Mouse (Mus musculus): ENCODE measurements around the gene 1700025G04Rik. TPM values are rescaled to one million over a fixed set of nuclear protein-coding genes. Genes with fewer than 3 reads are reported as not detected.

Gene 1700025G04Rik
- polyA plus RNA-seq, 1 experiment = 0.01 TPM

DNA sequence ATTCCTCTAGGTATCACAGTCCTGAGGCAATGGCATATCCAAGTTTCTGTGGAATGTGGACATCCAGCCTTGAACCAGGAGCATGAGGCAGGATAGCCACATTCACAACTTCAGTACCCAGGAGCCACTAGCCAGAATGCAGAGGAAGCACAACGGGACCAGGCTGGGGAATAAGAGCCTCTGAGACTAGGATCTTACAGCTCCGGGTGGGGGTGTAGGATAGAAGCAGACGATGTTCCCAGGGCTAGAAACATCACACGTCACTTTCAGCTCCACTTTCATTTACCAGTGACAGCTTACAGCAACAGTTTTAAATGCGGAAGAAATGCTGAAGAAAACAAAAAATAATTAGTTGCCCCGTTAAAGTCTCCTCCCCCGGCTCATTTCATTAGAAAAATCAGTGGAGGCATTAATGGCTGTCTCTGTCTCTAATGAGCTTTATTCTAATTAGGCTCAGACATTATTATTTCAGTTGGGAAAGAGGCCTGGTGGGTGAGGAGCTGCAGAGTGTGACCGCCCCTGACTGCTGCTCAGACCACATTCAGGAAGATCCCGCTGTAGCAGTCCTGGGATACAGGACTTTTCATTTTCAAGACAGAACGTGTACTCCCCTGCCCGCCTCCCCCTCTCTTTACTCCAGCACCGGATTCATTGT is 189.1 kb downstream of the 1700025G04Rik start:
- Histone ChIP-seq H3K4me3 (replicated peaks) (no peak overlapping the region), H3K9me3 (ENCODE audit: control insufficient read depth, low read length) (no peaks in the 10 kb centered on the region), H3K27me3 (ENCODE audit: control insufficient read depth) (no peaks in the 10 kb centered on the region), H3K4me1 (ENCODE audit: control insufficient read depth) (no peaks in the 10 kb centered on the region), H3K36me3 (ENCODE audit: control insufficient read depth) (no peaks in the 10 kb centered on the region)
- TF ChIP-seq GATA1 (IDR thresholded peaks at IDR 0.05; ENCODE audit: low read length) = no peak
- TF ChIP-seq TAL1 (IDR thresholded peaks at IDR 0.05; ENCODE audit: low read length) = no peak

DNA sequence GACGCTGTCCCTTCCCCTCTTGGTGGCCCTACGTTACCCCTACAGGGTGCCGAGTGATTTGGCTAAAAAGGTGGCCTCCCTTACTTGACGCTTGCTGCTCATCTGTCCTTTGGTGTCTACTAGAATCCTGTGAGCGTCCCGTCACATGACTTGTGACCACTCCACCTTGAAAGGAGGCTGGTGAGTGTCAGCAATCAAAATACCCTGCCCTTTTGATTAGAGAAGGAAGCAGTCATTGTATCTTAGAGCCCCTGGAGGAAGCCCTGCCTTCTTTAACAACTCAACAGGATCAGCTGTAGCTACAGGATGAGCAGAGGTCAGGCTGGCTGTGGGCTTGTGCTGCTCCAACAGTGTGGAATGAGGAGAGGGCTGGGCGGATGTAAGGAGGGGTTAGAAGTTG is 190.0 kb downstream of the 1700025G04Rik start:
- TF ChIP-seq GATA1 (IDR thresholded peaks at IDR 0.05; ENCODE audit: low read length) (no peak), TAL1 (IDR thresholded peaks at IDR 0.05; ENCODE audit: low read length) (no peak)

DNA sequence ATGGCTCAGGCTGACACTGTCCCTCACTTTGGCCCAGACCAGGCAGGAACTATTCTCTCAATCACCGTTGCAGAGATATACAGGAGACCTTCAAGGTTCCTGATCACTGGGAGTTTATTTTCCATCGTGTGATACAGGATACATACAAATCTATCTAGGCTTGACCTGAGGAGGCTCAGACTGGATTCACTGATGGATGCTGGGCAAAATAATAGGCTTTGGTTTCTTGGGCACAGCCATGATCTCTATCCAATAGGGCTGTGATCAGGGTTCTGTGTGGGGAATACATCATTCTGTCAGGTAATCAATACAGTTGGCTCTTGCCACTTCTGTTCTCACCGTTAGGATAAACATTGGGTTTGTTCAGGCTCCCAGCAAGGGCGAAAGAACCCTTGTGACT is 194.5 kb downstream of the 1700025G04Rik start:
- Histone ChIP-seq H3K4me1 (ENCODE audit: control insufficient read depth) (no peaks in the 10 kb centered on the region), H3K36me3 (ENCODE audit: control insufficient read depth) (no peaks in the 10 kb centered on the region), H3K27me3 (ENCODE audit: control insufficient read depth) (no peaks in the 10 kb centered on the region), H3K4me3 (replicated peaks) (no peak overlapping the region), H3K9me3 (ENCODE audit: control insufficient read depth, low read length) (no peaks in the 10 kb centered on the region)
- no peak for TF ChIP-seq GATA1 (IDR thresholded peaks at IDR 0.05; ENCODE audit: low read length)
- TF ChIP-seq TAL1 (IDR thresholded peaks at IDR 0.05; ENCODE audit: low read length) = no peak

More for the DNA sequence above, 190.0 kb downstream of the 1700025G04Rik start:
- Histone ChIP-seq H3K9me3 (ENCODE audit: control insufficient read depth, low read length) (no peaks in the 10 kb centered on the region), H3K36me3 (ENCODE audit: control insufficient read depth) (no peaks in the 10 kb centered on the region), H3K27me3 (ENCODE audit: control insufficient read depth) (no peaks in the 10 kb centered on the region), H3K4me1 (ENCODE audit: control insufficient read depth) (no peaks in the 10 kb centered on the region), H3K4me3 (replicated peaks) (no peak overlapping the region)

DNA sequence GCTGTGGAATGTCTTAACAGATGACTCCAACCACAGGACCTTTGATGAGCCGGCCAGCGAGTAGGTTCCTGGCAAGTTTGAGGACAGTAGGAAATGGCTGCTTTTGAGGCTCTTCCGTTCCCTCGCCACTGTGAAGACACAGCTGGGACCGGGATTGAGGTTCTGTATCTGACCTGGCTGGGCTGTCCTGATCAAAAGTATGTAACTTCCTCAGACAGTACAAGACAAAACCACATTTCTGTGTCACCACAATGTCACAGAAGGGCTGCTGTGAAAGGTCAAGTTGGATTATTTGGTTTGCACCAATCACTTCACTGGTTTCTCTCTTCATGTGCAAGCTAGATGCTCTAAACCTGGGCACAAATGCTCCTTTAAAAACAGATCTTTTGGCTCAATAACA is 195.9 kb downstream of the 1700025G04Rik start:
- no peaks in the 10 kb centered on the region for H3K36me3 ChIP-seq (ENCODE audit: control insufficient read depth)
- H3K4me3 ChIP-seq (replicated peaks) = no peak overlapping the region
- no peaks in the 10 kb centered on the region for H3K27me3 ChIP-seq (ENCODE audit: control insufficient read depth)
- TF ChIP-seq GATA1 (IDR thresholded peaks at IDR 0.05; ENCODE audit: low read length) (no peak), TAL1 (IDR thresholded peaks at IDR 0.05; ENCODE audit: low read length) (no peak)
- H3K9me3 ChIP-seq (ENCODE audit: control insufficient read depth, low read length) = no peaks in the 10 kb centered on the region
- H3K4me1 ChIP-seq (ENCODE audit: control insufficient read depth) = no peaks in the 10 kb centered on the region

DNA sequence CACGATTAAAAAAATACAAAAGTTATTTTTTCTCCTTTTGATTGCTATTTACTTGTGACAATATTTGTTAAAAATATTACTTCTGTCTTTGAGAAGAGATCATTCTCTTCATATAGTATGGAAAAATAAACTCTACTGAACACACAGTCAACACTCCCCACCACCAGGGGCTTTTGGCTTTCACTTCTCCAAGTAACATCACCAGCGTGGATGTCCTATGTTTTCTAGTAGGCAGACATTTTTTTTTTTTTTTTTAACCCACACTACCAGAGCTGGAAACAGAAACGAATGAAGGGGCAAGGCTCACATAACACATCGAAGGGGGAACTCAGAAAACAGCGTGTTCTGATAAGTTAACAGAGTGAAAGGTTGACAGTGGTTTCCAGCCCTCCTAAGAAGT is 197.9 kb downstream of the 1700025G04Rik start:
- Histone ChIP-seq H3K36me3 (ENCODE audit: control insufficient read depth) (no peaks in the 10 kb centered on the region), H3K4me1 (ENCODE audit: control insufficient read depth) (no peaks in the 10 kb centered on the region), H3K4me3 (replicated peaks) (no peak overlapping the region), H3K27me3 (ENCODE audit: control insufficient read depth) (no peaks in the 10 kb centered on the region), H3K9me3 (ENCODE audit: control insufficient read depth, low read length) (no peaks in the 10 kb centered on the region)
- TF ChIP-seq TAL1 (IDR thresholded peaks at IDR 0.05; ENCODE audit: low read length) (no peak), GATA1 (IDR thresholded peaks at IDR 0.05; ENCODE audit: low read length) (no peak)

DNA sequence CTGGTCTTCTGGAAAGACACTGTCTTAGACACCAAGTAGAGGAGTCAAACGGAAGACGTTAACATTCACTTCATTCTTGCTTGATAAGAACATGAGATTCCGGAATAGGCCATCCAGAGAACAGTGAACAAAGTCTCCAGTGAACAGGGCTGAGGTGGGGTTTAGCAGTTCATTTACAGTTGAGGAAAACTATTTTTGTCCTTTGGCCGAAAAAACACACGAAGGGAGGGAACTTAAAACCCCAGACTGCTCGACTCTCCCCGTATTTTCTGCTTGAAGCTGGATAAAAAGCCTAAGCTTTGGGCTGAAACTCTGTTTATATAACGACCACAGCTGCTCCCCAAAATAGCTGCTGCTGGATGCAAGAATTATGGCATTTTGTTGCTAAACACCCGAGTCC is 198.7 kb downstream of the 1700025G04Rik start:
- Histone ChIP-seq H3K9me3 (ENCODE audit: control insufficient read depth, low read length) (no peaks in the 10 kb centered on the region), H3K36me3 (ENCODE audit: control insufficient read depth) (no peaks in the 10 kb centered on the region), H3K4me1 (ENCODE audit: control insufficient read depth) (no peaks in the 10 kb centered on the region), H3K4me3 (replicated peaks) (no peak overlapping the region), H3K27me3 (ENCODE audit: control insufficient read depth) (no peaks in the 10 kb centered on the region)
- TF ChIP-seq TAL1 (IDR thresholded peaks at IDR 0.05; ENCODE audit: low read length) (no peak), GATA1 (IDR thresholded peaks at IDR 0.05; ENCODE audit: low read length) (no peak)

DNA sequence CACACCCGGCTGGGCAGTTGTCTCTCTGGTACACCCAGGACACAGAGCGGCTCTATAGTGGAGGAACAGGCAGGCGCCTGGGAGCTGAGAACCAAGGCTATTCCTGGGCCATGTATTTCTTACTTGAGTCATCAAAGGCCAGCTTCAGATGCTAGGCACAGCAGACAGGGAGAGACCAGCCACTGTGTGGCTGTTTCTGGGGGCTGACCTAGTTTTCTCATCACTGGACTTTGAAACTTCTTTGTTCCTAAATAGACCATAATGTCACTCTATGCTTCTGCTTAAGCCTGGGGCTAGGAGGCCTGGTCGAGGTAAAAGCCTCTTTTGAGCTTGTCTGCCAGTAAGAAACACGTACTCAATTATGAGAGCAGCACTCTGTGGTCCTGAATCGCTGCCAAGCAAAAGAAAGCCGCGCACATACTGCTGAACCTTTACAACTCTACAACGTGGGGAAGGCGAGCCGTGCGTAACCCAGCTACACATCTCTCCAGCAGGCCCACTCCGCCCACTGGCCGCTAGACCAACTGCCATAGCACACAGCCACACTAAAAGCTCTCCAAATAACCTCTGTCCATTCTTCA is 199.8 kb downstream of the 1700025G04Rik start:
- Histone ChIP-seq H3K27me3 (ENCODE audit: control insufficient read depth) (no peaks in the 10 kb centered on the region), H3K9me3 (ENCODE audit: control insufficient read depth, low read length) (no peaks in the 10 kb centered on the region), H3K4me3 (replicated peaks) (no peak overlapping the region), H3K4me1 (ENCODE audit: control insufficient read depth) (no peaks in the 10 kb centered on the region), H3K36me3 (ENCODE audit: control insufficient read depth) (no peaks in the 10 kb centered on the region)
- TF ChIP-seq TAL1 (IDR thresholded peaks at IDR 0.05; ENCODE audit: low read length) (no peak), GATA1 (IDR thresholded peaks at IDR 0.05; ENCODE audit: low read length) (no peak)

DNA sequence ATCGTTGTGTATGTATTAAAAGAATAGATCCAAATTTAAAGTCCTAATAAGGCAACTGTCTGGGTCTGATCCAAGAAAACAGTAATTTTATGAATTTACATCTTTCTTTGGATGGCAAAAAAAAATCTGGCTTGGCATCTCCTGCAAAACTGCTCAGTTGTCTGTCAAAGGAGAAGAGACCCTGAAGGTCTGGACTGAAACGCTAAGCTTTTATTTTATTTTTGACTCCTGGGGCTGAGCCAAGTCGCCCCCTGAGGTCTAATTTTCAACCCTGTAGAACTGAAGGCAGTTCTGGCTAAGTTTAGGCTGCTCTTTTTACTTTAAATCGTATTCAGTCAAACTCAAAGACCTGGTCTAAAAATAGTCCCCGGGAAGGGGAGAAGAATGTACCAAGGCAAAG is 202.3 kb downstream of the 1700025G04Rik start:
- H3K9me3 ChIP-seq (ENCODE audit: control insufficient read depth, low read length) = no peaks in the 10 kb centered on the region
- TF ChIP-seq TAL1 (IDR thresholded peaks at IDR 0.05; ENCODE audit: low read length) (no peak), GATA1 (IDR thresholded peaks at IDR 0.05; ENCODE audit: low read length) (no peak)

DNA sequence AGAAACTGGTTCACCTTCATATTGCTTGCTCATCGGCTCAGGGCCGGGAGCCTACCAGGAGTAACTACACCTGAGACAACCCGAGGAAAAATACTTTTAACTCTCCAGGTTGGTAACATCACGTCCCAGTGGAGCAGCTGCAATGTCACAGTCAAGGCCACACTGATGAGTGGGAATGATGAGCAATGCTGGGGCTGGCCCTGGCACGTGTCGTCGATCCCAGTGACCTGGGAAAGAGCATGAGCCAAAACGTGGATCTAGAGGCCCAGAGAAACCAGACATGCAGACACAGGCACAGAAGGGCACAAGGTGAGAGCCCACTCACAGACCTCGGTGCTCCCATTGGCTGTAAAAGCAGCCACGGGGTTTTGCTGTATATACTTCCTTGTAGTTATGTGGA is 202.8 kb downstream of the 1700025G04Rik start:
- H3K4me1 ChIP-seq (ENCODE audit: control insufficient read depth) = no peaks in the 10 kb centered on the region
- TF ChIP-seq GATA1 (IDR thresholded peaks at IDR 0.05; ENCODE audit: low read length) = no peak
- no peak for TF ChIP-seq TAL1 (IDR thresholded peaks at IDR 0.05; ENCODE audit: low read length)
- no peaks in the 10 kb centered on the region for H3K9me3 ChIP-seq (ENCODE audit: control insufficient read depth, low read length)

More for the DNA sequence above, 202.3 kb downstream of the 1700025G04Rik start:
- H3K27me3 ChIP-seq (ENCODE audit: control insufficient read depth) = no peaks in the 10 kb centered on the region
- no peaks in the 10 kb centered on the region for H3K4me1 ChIP-seq (ENCODE audit: control insufficient read depth)
- H3K36me3 ChIP-seq (ENCODE audit: control insufficient read depth) = no peaks in the 10 kb centered on the region
- no peak overlapping the region for H3K4me3 ChIP-seq (replicated peaks)

More for the DNA sequence above, 202.8 kb downstream of the 1700025G04Rik start:
- Histone ChIP-seq H3K36me3 (ENCODE audit: control insufficient read depth) (no peaks in the 10 kb centered on the region), H3K27me3 (ENCODE audit: control insufficient read depth) (no peaks in the 10 kb centered on the region), H3K4me3 (replicated peaks) (no peak overlapping the region)
